Mouse (Mus musculus): ENCODE data around the gene Atl2.

Gene Atl2

GRCm38 (mm10) chr17:79895911-79896423 is at the start of gene Atl2:
Gene Atl2 (minus strand): TSS chr17:79896123.
- peak; percentile 98 for DNase-seq (ENCODE audit: extremely low read depth, insufficient read length, low spot score)

GRCm38 (mm10) chr17:79944851-79945250 is 48.9 kb upstream of the Atl2 start:
- DNase-seq (ENCODE audit: extremely low read depth, insufficient read length, low spot score): no peak

GRCm38 (mm10) chr17:79942418-79942817 is 46.5 kb upstream of the Atl2 start:
- no peak for DNase-seq (ENCODE audit: extremely low read depth, insufficient read length, low spot score)

- no peak for DNase-seq (ENCODE audit: extremely low read depth, insufficient read length, low spot score)
These were observed 43.2 kb upstream of the Atl2 start for GRCm38 (mm10) chr17:79939133-79939532.

GRCm38 (mm10) chr17:79937921-79938601 is 42.1 kb upstream of the Atl2 start:
- DNase-seq (ENCODE audit: extremely low read depth, insufficient read length, low spot score): no peak

- no peak for DNase-seq (ENCODE audit: extremely low read depth, insufficient read length, low spot score)
These were observed 38.4 kb upstream of the Atl2 start for GRCm38 (mm10) chr17:79934370-79934769.

- peak; percentile 56 for DNase-seq (ENCODE audit: extremely low read depth, insufficient read length, low spot score)
These were observed 36.9 kb upstream of the Atl2 start for GRCm38 (mm10) chr17:79932676-79933278.

- no peak for DNase-seq (ENCODE audit: extremely low read depth, insufficient read length, low spot score)
These were observed 31.2 kb upstream of the Atl2 start for GRCm38 (mm10) chr17:79927110-79927509.

- DNase-seq (ENCODE audit: extremely low read depth, insufficient read length, low spot score): no peak
These were observed 30.6 kb upstream of the Atl2 start for GRCm38 (mm10) chr17:79926486-79926885.

- no peak for DNase-seq (ENCODE audit: extremely low read depth, insufficient read length, low spot score)
These were observed 30.0 kb upstream of the Atl2 start for GRCm38 (mm10) chr17:79925865-79926421.

GRCm38 (mm10) chr17:79920355-79920754 is 24.4 kb upstream of the Atl2 start:
- DNase-seq (ENCODE audit: extremely low read depth, insufficient read length, low spot score): no peak

GRCm38 (mm10) chr17:79919566-79920350 is 23.8 kb upstream of the Atl2 start:
- DNase-seq (ENCODE audit: extremely low read depth, insufficient read length, low spot score): no peak

GRCm38 (mm10) chr17:79918484-79919004 is 22.6 kb upstream of the Atl2 start:
- no peak for DNase-seq (ENCODE audit: extremely low read depth, insufficient read length, low spot score)

- no peak for DNase-seq (ENCODE audit: extremely low read depth, insufficient read length, low spot score)
These were observed 21.1 kb upstream of the Atl2 start for GRCm38 (mm10) chr17:79916996-79917395.

- no peak for DNase-seq (ENCODE audit: extremely low read depth, insufficient read length, low spot score)
These were observed 16.3 kb upstream of the Atl2 start for GRCm38 (mm10) chr17:79912174-79912573.

- no peak for DNase-seq (ENCODE audit: extremely low read depth, insufficient read length, low spot score)
These were observed 15.8 kb upstream of the Atl2 start for GRCm38 (mm10) chr17:79911718-79912117.

GRCm38 (mm10) chr17:79909571-79909970 is 13.6 kb upstream of the Atl2 start:
- DNase-seq (ENCODE audit: extremely low read depth, insufficient read length, low spot score): no peak

- DNase-seq (ENCODE audit: extremely low read depth, insufficient read length, low spot score): no peak
These were observed 11.8 kb upstream of the Atl2 start for GRCm38 (mm10) chr17:79907698-79908097.

GRCm38 (mm10) chr17:79906791-79907494 is 11.0 kb upstream of the Atl2 start:
- DNase-seq (ENCODE audit: extremely low read depth, insufficient read length, low spot score): no peak

- DNase-seq (ENCODE audit: extremely low read depth, insufficient read length, low spot score): no peak
These were observed 8.7 kb upstream of the Atl2 start for GRCm38 (mm10) chr17:79904593-79904992.

Measured in 3134 (cell line).